ENCODE assay signal across 27 mouse cellular contexts in the genomic region with DNA sequence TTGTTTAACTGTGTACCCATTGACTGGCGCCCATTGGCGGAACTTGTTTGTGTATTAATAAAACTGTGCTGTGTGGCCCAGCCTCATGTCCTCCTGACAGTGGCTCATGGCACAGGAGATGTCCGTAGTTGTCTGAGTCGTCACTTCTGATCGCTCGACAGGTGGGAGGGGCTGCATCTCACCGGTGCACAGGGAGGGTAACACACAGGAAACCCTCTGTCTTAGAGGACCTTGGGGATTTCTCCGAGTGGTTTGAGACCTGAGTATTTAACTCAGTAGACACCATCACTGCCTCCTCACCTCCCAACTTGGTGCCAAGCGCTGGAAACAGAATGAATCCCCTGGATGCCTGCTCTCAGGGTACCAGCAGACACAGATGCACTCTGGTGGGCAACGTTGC.
DNase-seq lines count a peak whose midpoint lies in the region; ATAC-seq lines count a peak whose summit lies in the region.
"Had no signal": no experiment of that assay in that cellular context is flagged by ENCODE, and none has a peak within 500 bp of the region (broad histone marks: within the 10 kb centered on the region; RNA-seq: fewer than 3 reads in every experiment).

No protein-coding gene starts in this region.

- H3K27me3 ChIP-seq in hindbrain, embryonic 10.5 days (ENCODE audit: insufficient read depth, poor library complexity, severe bottlenecking) = no peaks in the 10 kb centered on the region
- no peaks in the 10 kb centered on the region for H3K27me3 ChIP-seq in embryonic facial prominence, embryonic 10.5 days (replicated peaks; ENCODE audit: low read depth, poor library complexity, severe bottlenecking)
- H3K27me3 ChIP-seq: CH12.LX; embryonic facial prominence, embryonic 13.5 days; forebrain, embryonic 13.5 days; hindbrain, embryonic 13.5 days; Patski had no signal

- peak; percentile 62 for ATAC-seq in CD4-positive, CD25-positive, alpha-beta regulatory T cell, adult 4 months
- ATAC-seq: forebrain, embryonic 13.5 days; forebrain, embryonic 16.5 days; hindbrain, embryonic 16.5 days; intestine, postnatal 0 days; Patski had no signal

- H3K4me1 ChIP-seq in hindbrain, embryonic 10.5 days (replicated peaks) = no peaks in the 10 kb centered on the region
- H3K4me1 ChIP-seq in embryonic facial prominence, embryonic 10.5 days = no peaks in the 10 kb centered on the region

- peaks cover 45% of the 10 kb centered on the region for H3K36me3 ChIP-seq in hindbrain, embryonic 10.5 days
- peaks cover 47% of the 10 kb centered on the region for H3K36me3 ChIP-seq in embryonic facial prominence, embryonic 10.5 days (replicated peaks)
- H3K36me3 ChIP-seq: G1E had no signal

- no peak overlapping the region for H3K27ac ChIP-seq in hindbrain, embryonic 10.5 days
- no peak overlapping the region for H3K27ac ChIP-seq in embryonic facial prominence, embryonic 10.5 days (replicated peaks)
- H3K27ac ChIP-seq: embryonic facial prominence, embryonic 13.5 days; forebrain, embryonic 13.5 days; heart, adult 2 months; hindbrain, embryonic 13.5 days had no signal

- no peak overlapping the region for H3K4me3 ChIP-seq in hindbrain, embryonic 10.5 days
- no peak overlapping the region for H3K4me3 ChIP-seq in embryonic facial prominence, embryonic 10.5 days
- H3K4me3 ChIP-seq: embryonic facial prominence, embryonic 13.5 days; erythroblast, embryonic 14.5 days; forebrain, embryonic 13.5 days; heart, adult 2 months; hindbrain, embryonic 13.5 days had no signal

- DNase-seq in thymus, postnatal 14 days = peak; percentile 24
- DNase-seq in thymus, adult 18-20 months = no peak
- peak; percentile 24 for DNase-seq in CD4-positive helper T cell, adult 2 months (ENCODE audit: low read depth, low spot score)
- peak; percentile 35 for DNase-seq in induced T-regulatory cell, adult 2 months (ENCODE audit: low read depth)
- no peak for DNase-seq in cerebellum, adult 18-20 months
- no peak for DNase-seq in hindbrain, embryonic 10.5 days (ENCODE audit: low spot score)
- no peak for DNase-seq in embryonic facial prominence, embryonic 10.5 days (ENCODE audit: low spot score)
- DNase-seq: adrenal gland, adult 8-10 months; adrenal gland, postnatal 25 days; B cell, adult 2 months; cerebellum, adult 11-12 months; cerebellum, adult 9-10 months; cerebellum, postnatal 14 days; gastrocnemius, postnatal 10 days; gastrocnemius, postnatal 36 days; heart, adult 2 months had no signal

- H3K9me3 ChIP-seq in hindbrain, embryonic 10.5 days = no peaks in the 10 kb centered on the region
- H3K9me3 ChIP-seq in embryonic facial prominence, embryonic 10.5 days = no peaks in the 10 kb centered on the region
- H3K9me3 ChIP-seq: embryonic facial prominence, embryonic 13.5 days; forebrain, embryonic 13.5 days; G1E; hindbrain, embryonic 13.5 days had no signal

- 86% methylated on average over 10 of the region's 10 CpGs for WGBS in hindbrain, embryonic 10.5 days
- WGBS in embryonic facial prominence, embryonic 10.5 days = 82% methylated on average over 10 of the region's 10 CpGs

Comparison
In these comparisons a context has a peak if more than half of its experiments do, and no peak if none do; other contexts are left out.
1. DNase-seq: peak in thymus, postnatal 14 days (single experiment), CD4-positive helper T cell, adult 2 months (single experiment) and induced T-regulatory cell, adult 2 months (single experiment); none in thymus, adult 18-20 months (0 of 2), cerebellum, adult 18-20 months (0 of 2), hindbrain, embryonic 10.5 days (single experiment) and embryonic facial prominence, embryonic 10.5 days (single experiment).